Mouse (Mus musculus) mouse trophoblast stem cell (cell line): ENCODE measurements around the gene Plk3.

Experiments used
- in situ Hi-C, 2 experiments: fragments of 300-500 bp; cut with MseI, MboI; formaldehyde crosslinking; loops; 2 replicates in 1 of 2; 3 replicates in 1 of 2; pipeline ENCODE4 v1.15.1; 2025

Plk3 gene

DNA sequence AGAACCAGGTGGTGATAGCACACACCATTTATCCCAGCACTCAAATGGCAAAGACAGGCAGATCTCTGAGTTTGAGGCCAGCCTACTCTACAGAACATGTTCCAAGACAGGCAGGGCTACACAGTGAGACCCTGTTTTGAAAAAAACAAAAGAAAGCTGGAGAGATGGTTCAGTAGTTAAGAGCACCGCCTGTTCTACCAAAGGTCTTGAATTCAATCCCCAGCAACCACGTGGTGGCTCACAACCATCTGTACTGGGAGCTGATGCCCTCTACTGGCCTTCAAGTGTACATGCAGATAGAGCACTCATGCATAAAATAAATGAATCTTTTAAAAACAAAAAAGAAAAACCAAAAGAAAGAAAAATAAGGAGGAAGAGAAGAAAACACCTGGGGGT lies 5.5 kb upstream of the Plk3 start:
- in situ Hi-C loops, result loop anchor here in 1 of 2 experiments (5.0 kb wide), 1 partner anchor 37 kb away; no protein-coding TSS in a partner anchor

DNA sequence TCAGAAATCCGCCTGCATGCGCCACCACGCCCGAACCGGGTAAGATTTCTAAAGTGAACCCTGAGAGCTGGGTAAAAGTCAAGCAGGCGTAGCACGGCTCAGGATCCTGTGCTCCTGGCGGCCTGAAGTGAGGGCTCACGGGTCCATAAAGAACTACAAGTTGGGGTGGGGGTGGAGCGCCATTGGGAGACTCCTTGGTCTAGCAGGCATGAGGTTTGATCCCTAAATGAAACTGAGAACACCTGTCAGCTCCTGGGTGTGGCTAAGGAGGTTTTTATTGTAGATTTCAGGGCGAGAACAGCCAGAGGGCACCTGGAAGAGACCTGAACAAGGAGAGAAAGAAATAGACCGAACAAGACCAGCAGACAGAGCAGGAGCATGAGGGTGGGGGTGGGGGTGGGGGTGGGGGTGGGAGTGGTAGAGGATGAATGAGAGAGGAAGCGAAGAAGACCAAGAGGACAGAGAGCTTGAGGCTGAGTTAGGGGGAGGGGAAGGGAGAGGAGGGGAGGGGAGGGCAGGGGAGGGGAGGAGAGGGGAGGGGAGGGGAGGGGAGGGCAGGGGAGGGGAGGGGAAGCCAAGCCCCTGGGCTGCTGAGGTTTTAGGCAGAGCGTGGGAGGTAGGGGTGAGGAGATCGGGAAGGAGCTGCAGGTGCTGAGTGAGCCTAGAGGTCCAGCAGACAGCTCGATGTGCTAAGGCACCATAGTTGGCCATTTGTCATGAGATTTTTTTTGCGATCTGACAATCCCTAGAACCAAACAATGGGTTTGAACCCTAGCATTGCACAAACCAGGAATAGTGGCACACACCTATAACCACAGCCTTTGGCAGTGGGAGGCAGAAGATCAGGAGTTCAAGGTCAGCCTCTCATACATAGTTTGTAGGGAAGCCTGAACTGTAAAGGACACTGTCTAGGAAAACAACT lies 4.8 kb upstream of the Plk3 start:
- in situ Hi-C loops, result loop anchor here in 1 of 2 experiments (5.0 kb wide), 1 partner anchor 36 kb away; no protein-coding TSS in a partner anchor

DNA sequence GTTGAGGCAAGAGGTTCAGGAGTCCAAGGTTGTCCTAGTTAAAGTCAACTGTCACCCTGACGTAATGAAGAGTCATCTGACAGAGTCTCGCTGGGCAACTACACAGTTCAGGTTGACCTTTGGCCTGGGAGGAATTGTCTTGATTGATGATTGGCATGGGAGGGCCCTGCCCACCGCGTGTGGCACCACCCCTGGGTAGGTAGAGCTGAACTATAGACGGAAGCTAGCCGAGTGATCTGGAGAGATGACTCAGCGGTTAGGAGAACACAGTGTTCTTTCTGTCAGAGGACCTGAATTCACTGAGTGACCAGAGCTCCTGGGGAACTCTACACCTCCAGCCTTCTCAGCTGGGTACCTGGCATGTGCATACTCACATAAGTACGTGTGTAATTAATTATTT lies 2.3 kb upstream of the Plk3 start:
- in situ Hi-C loops, result loop anchor here in 1 of 2 experiments (5.0 kb wide), 1 partner anchor 34 kb away; no protein-coding TSS in a partner anchor

DNA sequence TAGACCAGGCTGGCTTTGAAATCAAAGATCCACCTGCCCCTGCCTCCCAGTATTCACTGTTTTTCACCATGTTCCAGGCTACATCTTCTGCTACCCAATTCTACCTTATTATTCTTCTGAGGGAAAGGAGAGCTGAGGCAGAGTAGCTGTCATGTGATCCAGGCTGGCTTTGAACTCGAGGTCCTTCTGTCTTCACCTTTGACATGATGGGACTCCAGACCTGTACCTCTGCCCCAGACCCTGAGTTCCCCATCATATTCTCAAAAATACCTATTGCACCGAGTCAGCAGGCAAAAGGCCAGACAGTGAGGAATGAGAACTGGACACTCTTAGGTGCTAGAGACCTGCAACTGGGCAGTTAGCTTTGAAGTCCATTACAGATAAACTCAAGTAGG lies 835 bp upstream of the Plk3 start:
- in situ Hi-C loops, result no loop called here

DNA sequence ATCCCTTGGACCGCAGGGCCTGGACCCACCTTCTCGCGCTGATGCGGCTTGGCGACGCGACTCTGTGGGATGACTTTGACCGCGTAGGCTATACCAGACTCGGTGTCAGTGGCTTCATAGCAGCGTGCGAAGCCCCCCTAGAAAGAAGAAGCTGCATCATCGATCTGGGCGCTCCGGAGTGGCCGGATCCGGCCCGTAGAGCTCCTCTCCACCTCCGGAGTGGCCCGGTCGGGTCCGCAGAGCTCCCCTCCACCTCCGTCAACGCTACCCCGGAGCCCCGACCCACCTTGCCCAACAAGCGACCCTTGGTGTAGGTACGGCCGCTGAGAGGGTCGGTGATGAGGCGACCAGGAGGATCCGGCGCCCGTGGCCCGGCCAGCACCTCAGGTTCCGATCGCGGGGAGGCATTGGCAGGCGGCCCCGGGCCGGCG lies 382 bp downstream of the Plk3 start:
- in situ Hi-C loops, result no loop called here

DNA sequence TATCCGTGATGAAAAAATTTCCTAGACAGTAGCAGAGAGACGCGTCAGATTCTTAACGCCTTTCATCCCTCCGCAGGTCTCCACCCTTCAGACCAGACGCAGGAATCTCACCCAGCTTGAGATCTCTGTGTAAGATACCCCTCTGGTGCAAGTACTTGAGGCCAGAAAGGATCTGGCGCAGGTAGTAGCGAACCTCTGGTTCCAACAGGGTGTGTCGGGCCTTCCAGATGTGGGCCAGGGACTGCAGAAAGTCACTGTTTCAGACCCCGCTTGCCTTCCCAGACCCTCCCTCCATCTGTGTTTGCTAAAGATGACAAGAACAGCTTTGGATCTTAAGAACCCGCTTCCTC lies 994 bp downstream of the Plk3 start:
- in situ Hi-C loops, result no loop called here

DNA sequence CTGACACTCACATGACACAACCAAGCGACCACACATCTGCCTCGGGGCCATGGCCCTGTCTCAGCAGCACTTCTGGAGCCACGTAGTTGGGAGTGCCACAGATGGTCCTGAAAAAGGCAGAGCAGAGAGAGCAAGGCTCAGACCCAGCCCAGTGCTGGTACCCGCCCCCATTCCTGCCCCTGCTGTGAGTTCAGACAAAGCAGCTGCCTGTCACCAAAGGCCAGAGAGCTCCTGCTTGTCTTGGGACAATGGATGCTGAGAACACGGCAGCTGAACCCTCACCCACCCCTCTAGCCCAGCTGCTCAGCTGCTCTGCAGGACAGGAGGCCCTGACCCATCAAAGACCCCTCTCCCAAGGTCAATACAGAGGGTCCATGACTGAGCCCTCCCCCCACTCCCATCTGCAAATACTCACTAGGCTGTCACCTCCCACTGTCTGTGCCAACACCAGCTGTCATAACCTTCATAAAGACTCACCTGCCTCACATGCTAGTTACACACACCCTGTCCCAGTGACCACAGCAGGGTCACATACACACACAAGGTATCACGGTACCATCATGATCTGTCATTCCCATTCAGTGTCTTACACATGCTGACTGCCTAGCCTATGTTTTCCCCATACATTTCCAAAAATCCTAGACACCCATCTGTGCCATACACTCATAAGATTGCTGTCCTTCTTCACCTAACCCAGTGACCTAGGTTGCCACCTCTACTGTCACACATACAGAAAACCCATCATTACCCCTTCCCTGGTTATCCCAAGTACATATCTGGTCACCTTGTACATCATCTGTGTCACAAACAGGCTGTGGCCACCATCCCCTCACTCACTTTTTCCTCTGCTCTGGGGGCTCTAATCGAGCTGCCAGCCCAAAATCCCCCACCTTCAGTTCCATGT lies 1.6 kb downstream of the Plk3 start:
- in situ Hi-C loops, result no loop called here

DNA sequence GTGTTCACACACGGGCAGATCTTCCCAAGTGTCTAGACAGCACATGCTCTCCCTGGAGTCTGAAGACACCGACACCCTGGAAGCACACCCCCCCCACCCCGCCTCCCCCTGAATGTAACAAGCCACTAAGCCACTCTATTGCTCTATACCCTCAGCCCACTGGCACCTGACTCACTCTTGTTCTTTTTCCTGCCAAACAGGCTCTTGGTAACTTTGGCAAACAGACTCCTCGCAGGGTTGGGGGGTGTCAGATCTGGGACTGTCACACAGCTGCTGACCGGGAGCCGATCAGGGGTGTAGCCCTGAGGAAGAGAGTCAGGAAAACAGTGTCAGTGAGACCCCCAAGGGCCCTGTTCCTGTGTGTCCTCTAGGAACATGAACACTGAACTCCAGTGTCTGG lies 2.6 kb downstream of the Plk3 start:
- in situ Hi-C loops, result no loop called here

DNA sequence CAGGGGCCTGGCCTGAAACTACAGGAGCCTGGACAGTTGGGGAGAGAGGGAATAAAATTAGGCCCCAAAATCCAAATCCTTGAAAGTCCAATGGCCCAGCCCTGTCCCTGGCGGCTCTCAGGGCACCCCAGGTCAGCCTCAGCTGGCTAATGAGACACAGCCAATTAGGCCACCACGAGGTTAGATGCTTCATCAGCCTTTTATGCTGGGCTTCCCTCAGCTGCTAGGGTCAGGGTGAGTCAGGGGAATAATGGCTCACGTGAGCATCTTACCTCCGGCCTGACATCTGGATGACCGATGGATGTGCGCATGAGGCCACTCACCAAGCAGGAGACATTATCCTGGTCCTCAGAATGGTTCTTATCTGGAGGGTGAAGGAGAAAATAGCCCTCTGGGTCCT lies 3.0 kb downstream of the Plk3 start:
- in situ Hi-C loops, result no loop called here

DNA sequence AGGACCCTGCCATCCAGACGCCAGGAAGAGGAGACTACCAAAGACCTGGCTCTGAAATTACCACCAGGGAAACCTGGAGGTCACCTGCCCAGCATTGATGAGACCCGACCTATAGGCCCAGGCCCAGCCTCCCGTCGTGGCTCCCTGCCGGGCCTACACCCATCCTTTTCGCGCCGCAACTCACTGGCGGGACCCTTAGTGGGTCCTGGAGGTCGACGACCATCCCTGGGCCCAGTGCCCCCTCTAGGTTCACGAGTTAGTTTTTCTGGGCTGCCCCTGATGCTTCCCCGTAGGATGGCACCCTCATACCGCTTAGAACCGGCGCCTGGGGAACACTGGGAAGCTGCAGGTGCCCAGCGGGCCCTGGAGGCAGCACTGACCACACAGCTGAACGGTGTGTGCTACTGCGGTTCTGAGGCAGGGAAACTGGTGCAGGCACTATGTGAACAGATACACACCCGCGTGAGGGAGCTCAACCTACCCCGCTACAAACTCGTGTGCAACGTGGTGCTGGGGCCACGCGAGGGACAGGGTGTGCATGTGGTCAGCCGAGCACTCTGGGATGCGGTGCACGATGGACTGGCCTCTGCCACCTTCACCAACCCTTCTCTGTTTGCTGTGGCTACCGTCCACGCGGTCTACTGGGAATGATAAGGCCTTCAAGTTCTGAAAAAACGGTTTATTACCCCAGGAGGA lies 5.6 kb downstream of the Plk3 start:
- in situ Hi-C loops, result no loop called here

DNA sequence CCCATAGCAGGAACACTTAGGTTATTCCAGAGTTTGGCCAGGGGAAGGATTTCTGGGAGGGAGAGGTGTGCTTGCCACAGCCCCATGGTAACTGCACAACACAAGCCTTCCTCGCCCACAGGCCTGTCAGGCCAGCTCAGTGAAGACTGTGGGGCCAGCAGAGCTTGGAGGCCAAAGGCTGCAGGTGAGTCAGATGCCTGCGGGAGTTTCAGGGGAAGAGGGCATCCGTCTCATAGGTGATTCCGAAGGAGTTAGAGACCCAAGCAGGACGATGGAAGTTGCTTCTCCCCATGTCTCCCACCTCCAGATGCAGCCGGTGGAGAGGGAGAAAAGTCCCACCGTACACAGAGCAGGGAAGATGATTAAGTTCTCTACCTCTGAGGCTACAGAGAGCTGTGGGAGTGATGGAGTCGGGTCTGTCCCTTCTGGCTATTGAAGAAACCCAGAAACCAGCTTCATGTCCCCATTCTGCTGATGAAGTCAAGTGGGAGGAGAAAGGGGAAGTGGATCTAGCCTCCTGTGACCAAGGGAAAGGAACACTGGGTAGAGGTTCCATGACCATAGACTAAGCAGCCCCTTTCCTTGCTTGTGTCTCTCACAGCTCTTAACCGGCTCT lies 7.0 kb downstream of the Plk3 start, which contains the start of gene Tctex1d4:
TSS of gene Tctex1d4 (plus strand) at position 120 of the 616 bp plus-strand sequence.
- in situ Hi-C loops, result no loop called here

DNA sequence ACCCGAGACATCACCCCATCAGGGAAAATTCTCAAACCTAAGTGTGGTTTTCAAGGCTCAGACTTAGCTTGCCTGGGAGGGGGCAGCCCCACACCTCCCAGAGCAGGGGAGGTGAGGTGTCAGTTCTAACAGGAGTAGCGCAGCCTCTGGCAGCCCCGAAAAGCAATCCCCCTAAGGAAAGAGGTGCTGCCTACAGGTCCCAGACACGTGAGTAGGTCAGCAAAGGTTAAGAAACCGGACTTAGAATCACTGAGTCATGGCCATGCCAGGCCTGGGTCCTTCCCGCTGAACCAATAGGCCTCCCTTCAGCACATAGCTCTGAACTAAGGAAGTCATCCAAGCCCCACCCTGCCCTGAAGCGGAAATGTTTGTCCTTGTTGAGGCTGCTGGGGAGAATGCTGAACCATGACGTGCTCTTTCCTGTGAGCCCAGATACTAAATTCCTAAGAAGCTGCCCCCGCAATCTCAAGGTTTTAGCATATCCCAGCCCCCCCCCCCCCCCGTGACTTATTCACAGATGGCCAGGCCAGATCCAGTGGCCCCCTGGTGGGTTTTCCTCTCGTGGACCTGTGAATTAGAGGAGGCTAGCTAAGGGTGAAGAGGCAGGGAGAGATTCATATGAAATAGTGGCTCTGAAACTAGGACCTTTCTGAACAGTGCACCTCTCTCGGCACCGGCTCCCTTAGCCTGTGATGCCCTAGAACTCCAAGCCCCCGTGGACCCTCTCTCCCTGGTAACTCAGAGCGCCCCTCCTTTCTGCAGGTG lies 7.7 kb downstream of the Plk3 start:
- in situ Hi-C loops, result no loop called here

DNA sequence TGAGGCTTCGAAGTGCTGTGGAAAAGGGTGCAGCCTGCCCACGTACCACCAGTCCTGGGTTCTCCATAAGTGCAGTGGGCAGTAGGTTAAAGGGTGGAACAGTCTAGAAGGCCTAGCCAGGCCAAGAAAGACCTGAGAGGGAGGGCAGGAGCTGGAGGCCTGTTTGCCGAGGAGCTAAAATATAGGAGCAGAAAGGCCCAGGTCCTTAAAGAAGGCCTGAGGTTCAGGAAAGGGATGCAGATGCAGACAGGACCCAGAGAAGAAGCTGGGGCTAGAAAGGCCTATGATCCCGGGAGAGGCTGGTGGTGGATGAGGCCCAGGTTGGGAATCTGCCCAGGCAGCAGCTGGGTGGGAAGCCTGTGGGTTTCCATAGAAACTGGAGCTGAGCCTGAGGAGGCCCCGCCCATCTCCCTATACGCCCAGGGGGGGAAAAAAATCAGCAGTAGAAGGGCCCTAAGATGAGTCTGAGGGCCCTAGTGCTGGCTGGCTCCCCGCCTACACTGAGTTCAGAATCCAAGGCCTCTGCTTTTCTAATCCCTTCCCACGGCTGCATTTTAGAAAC lies 8.3 kb downstream of the Plk3 start, which contains the start of gene Btbd19:
TSS of gene Btbd19 (minus strand) at position 378 of the 562 bp plus-strand sequence.
- in situ Hi-C loops, result no loop called here

DNA sequence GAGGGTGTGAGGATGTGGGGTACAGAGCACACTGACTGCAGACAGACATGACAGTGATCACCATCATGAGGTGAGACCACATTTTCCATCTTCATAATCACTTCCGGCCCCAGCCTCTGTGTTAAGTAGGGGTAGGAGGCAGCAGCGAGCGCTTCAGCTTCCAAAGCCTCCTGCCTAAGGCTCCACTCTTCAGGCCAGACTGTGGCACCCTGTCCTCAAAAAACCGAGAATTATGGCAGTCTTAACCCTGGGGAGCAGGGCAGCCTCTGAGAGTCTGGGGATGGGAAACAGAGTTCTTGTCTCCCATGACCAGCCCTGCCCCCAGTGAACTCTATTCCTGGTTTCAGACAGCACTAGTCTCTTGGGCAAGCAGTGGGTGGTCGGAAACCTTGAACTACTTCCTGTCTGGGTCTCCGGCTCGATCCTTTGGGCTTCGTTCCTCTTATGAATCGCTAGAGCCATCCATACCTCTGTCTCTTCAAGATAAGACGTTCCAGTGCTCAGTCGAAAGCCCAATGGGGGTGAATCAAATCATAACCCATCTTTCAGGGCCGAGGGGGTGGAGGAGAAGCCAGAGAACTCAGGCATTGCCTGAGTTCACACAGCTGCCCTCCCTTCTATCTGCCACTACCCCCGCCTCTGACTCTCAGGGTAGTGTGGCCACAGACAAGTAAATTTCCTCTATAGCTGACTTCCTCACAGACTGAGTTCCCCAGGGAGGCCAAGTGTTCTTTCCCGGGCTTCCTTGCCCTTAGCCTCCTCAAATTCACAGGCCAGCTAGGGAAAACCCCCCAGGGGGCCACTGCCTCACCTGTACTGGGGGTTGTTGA lies 9.0 kb downstream of the Plk3 start:
- in situ Hi-C loops, result no loop called here

DNA sequence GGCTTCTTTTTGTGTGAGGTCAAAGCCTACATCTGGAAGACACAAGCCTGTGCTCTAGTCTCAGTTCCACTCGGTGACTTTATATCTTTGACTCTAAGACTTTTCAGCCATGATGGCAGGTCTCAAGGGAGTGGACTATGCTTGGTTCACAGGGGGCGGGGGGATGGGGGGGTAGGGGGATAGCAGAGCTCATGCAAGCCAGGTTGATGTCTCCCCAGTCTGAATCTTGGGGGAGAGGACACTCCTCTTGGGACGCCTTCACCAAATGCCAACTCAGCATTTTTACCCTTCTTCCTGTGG lies 9.6 kb downstream of the Plk3 start:
- in situ Hi-C loops, result no loop called here

DNA sequence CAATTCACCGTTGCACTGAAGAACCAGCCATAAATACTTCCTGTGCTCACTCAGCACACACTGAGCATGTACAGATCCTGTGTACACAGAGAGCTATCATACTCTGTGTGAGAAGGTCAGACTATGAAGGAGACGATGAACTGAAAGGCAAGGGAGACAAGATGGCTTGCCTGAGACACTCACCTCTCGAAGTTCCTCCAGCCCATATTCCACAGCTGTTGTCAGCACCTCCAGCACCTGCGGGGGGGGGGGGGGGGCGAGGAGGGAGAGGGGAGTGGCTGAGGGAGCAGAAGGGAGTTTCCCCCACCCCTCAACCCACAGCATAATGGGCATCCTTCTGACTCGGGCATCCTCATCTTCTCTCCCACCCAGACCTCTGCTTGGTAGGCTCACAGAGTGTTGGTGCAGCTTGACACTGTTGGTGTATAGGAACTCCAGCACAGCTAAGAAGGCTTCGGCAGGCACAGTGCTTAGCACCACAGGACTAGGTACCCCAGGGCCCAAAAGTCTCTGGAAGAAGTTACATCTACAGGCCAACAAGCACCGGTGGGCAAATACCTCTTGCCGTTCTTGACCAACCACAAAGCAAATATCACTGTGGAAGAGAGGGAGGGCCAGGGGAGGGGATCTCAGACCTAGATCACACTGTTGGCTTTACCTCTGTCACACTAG lies 10.1 kb downstream of the Plk3 start:
- in situ Hi-C loops, result no loop called here

DNA sequence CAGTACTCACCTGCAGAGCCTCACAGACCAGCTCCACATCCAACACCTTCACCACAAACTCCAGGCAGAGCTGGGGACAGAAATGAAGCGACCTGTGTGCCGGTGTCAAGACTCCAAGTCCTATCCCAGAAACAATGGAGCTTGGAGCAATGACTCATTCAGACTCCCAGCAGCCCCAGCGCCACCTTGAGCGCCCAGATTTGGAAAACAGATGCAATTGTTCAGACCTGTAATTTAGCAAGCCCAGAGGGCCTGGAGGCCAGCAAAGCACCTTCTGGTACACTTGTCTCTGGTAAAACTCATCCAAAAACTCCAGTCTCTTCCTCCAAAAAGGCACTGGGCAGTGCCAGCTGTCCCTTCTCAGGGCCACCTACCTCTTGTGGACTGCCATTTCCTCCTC lies 11.6 kb downstream of the Plk3 start:
- in situ Hi-C loops, result no loop called here

DNA sequence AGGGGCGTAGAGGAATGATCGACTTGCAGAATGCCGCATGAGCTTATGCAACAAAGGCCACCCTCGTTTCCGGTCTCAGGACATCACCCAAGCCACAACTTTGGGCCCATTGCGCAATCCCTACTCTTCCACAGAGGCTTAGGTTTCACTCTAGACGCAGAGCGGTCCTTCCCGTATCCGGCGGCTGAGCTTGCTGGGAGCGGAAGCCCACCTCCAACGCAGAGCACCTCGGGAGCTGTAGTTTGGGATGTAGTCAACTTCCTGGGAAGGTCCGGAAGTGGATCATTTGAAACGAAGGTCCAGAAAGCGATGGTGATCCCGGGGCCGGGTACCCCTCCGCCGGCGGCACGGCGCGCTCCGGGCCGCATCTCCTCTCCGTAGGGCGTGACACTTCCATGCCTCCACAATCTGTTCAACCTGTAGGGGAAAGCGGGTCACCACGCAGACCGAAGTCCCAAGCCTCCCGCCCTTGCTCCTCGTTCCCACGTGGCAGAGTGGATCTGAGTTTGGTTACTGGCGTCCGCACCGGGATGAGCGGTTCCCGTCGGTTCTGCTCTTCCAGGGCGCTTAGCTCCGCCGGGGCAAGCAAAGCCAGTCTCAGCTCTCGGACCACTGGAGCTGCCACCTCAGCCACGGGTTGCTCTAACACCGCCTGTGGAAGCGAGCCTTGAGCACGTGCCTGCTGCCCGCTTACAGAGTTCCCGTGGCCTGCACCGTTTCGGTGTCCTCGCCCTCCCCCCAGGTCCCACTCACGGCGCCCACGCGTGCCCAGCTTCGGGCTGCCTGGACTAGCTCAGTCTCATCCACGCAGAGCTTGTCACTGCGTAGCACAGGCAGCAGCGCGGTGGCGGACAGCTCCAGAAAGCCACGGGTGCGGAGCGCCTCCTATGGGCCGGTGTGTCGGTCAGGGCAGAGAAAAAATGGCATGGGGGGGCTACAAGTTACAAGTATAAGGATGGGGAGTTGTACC lies 13.0 kb downstream of the Plk3 start:
- in situ Hi-C loops, result no loop called here
